Mouse (Mus musculus) kidney, adult 2 months (tissue): Measurements from ENCODE around the gene Lamb1. TPM values are rescaled to one million over a fixed set of nuclear protein-coding genes. Genes with fewer than 3 reads are reported as not detected.

Experiments
- DNase-seq: peaks from one replicate; pipeline ENCODE4 v3.0.0; 2021
- H3K27ac ChIP-seq: fragments of 200-500 bp; 2 replicates; pipeline ENCODE4 v1.5.1; 2012; ENCODE audit warnings: low read depth, low read length, control low read depth, inconsistent platforms; ENCODE audit not compliant: insufficient read depth
- H3K27me3 ChIP-seq: fragments of 200-500 bp; replicated peaks from 2 replicates; pipeline ENCODE4 v1.6.1; 2012; ENCODE audit warnings: mild to moderate bottlenecking, moderate library complexity, low read length, inconsistent platforms; ENCODE audit not compliant: control insufficient read depth, insufficient read depth
- H3K36me3 ChIP-seq: fragments of 200-500 bp; 2 replicates; pipeline ENCODE4 v1.6.1; 2012; ENCODE audit warnings: mild to moderate bottlenecking, moderate library complexity, low read length, inconsistent platforms; ENCODE audit not compliant: control insufficient read depth, insufficient read depth
- H3K4me1 ChIP-seq: fragments of 200-500 bp; 2 replicates; pipeline ENCODE4 v1.6.1; 2011; ENCODE audit warnings: low read length; ENCODE audit not compliant: control insufficient read depth, insufficient read depth
- H3K4me3 ChIP-seq: fragments of 200-500 bp; 2 replicates; pipeline ENCODE4 v1.5.1; 2011; ENCODE audit warnings: mild to moderate bottlenecking, low read depth, low read length, control low read depth; ENCODE audit not compliant: insufficient read depth
- CTCF ChIP-seq: fragments of 200-500 bp; conservative IDR thresholded peaks from 2 replicates; pipeline ENCODE4 v1.5.1; 2011; ENCODE audit warnings: low read depth, mild to moderate bottlenecking, control low read depth, low read length, moderate library complexity, mixed read lengths; ENCODE audit not compliant: insufficient read depth, insufficient read length
- POLR2A ChIP-seq: fragments of 200-500 bp; IDR thresholded peaks from one replicate; pipeline ENCODE4 v1.6.1; 2011; ENCODE audit warnings: low read depth, low read length, control low read depth
- whole genome bisulfite sequencing: fragments of 180-500 bp; shearing (Covaris S2); methylation state at CpG from one replicate; pipeline ENCODE4 v1.1.7; 2018; 5-methylcytosine and 5-hydroxymethylcytosine counted together
- polyA plus RNA-seq: library from polyadenylated mRNA; depleted of rRNA; stranded (reverse); fragments of >200 nt; gene quantifications from 2 replicates; pipeline ENCODE4 v1.2.3, GENCODE M21; 2012

The Lamb1 gene
- polyA plus RNA-seq, 1 experiment: 41.0 TPM

- Histone ChIP-seq H3K4me1 (no peaks in the 10 kb centered on the region), H3K36me3 (no peaks in the 10 kb centered on the region), H3K4me3 (no peak overlapping the region), H3K27ac (no peak overlapping the region), H3K27me3 (no peaks in the 10 kb centered on the region)
- 66% methylated on average over 3 of the region's 3 CpGs for WGBS
- TF ChIP-seq POLR2A (no peak), CTCF (no peak)
- no peak for DNase-seq
Measured at GRCm38 (mm10) chr12:31366428-31366827, 101.4 kb downstream of the Lamb1 start.

GRCm38 (mm10) chr12:31367721-31368120, 102.7 kb downstream of the Lamb1 start:
- 86% methylated on average over 5 of the region's 5 CpGs for WGBS
- Histone ChIP-seq H3K4me3 (no peak overlapping the region), H3K27me3 (no peaks in the 10 kb centered on the region), H3K36me3 (no peaks in the 10 kb centered on the region), H3K4me1 (no peaks in the 10 kb centered on the region), H3K27ac (no peak overlapping the region)
- TF ChIP-seq CTCF: no peak
- no peak for TF ChIP-seq POLR2A
- DNase-seq: no peak

- no peaks in the 10 kb centered on the region for H3K36me3 ChIP-seq
- no peak for DNase-seq
- 84% methylated on average over 1 of the region's 1 CpGs for WGBS
- TF ChIP-seq POLR2A: no peak
- TF ChIP-seq CTCF: no peak
- H3K4me3 ChIP-seq: no peak overlapping the region
- no peaks in the 10 kb centered on the region for H3K27me3 ChIP-seq
- no peak overlapping the region for H3K27ac ChIP-seq
- H3K4me1 ChIP-seq: no peaks in the 10 kb centered on the region
Measured at GRCm38 (mm10) chr12:31369118-31369517, 104.1 kb downstream of the Lamb1 start.

- H3K27me3 ChIP-seq: no peaks in the 10 kb centered on the region
- H3K4me3 ChIP-seq: no peak overlapping the region
- no peak for DNase-seq
- TF ChIP-seq POLR2A (no peak), CTCF (no peak)
- no peak overlapping the region for H3K27ac ChIP-seq
- WGBS: 74% methylated on average over 7 of the region's 7 CpGs
- no peaks in the 10 kb centered on the region for H3K4me1 ChIP-seq
- no peaks in the 10 kb centered on the region for H3K36me3 ChIP-seq
Measured at GRCm38 (mm10) chr12:31369656-31370055, 104.6 kb downstream of the Lamb1 start.

GRCm38 (mm10) chr12:31374603-31375282, 109.7 kb downstream of the Lamb1 start:
- H3K4me3 ChIP-seq: no peak overlapping the region
- H3K27ac ChIP-seq: no peak overlapping the region
- H3K4me1 ChIP-seq: peaks cover 3% of the 10 kb centered on the region; the same call in 1 of the 2 replicates
- TF ChIP-seq POLR2A (no peak), CTCF (peak; percentile 86)
- DNase-seq: peak; percentile 86
- no peaks in the 10 kb centered on the region for H3K36me3 ChIP-seq
- 30% methylated on average over 9 of the region's 9 CpGs for WGBS
- no peaks in the 10 kb centered on the region for H3K27me3 ChIP-seq

- DNase-seq: no peak
- Histone ChIP-seq H3K27ac (no peak overlapping the region), H3K4me3 (no peak overlapping the region), H3K27me3 (no peaks in the 10 kb centered on the region), H3K36me3 (no peaks in the 10 kb centered on the region), H3K4me1 (peaks cover 3% of the 10 kb centered on the region; the same call in 1 of the 2 replicates)
- 72% methylated on average over 4 of the region's 4 CpGs for WGBS
- TF ChIP-seq POLR2A: no peak
Measured at GRCm38 (mm10) chr12:31375283-31375615, 110.2 kb downstream of the Lamb1 start.

GRCm38 (mm10) chr12:31376326-31376950, 111.4 kb downstream of the Lamb1 start:
- no peak overlapping the region for H3K4me3 ChIP-seq
- no peaks in the 10 kb centered on the region for H3K27me3 ChIP-seq
- no peak overlapping the region for H3K27ac ChIP-seq
- H3K36me3 ChIP-seq: no peaks in the 10 kb centered on the region
- DNase-seq: peak; percentile 3
- 7% methylated on average over 13 of the region's 13 CpGs for WGBS
- H3K4me1 ChIP-seq: peaks cover 3% of the 10 kb centered on the region; the same call in 1 of the 2 replicates
- TF ChIP-seq CTCF: peak; percentile 49
- no peak for TF ChIP-seq POLR2A
